Mouse (Mus musculus): ENCODE results near the gene Sphkap.

Sphkap gene

GRCm38 (mm10) chr1:83408021-83408464, at the start of gene Sphkap:
Gene Sphkap, minus strand, starts transcription at chr1:83408200.
- 2% methylated on average over 16 of the region's 16 CpGs for WGBS

GRCm38 (mm10) chr1:83451291-83451690, 43.3 kb upstream of the Sphkap start:
- 52% methylated on average over 5 of the region's 5 CpGs for WGBS

GRCm38 (mm10) chr1:83440422-83440821, 32.4 kb upstream of the Sphkap start:
- 100% methylated on average over 2 of the region's 2 CpGs for WGBS

- WGBS = 94% methylated on average over 3 of the region's 3 CpGs
Measured at GRCm38 (mm10) chr1:83433932-83434331, 25.9 kb upstream of the Sphkap start.

- 2% methylated on average over 11 of the region's 11 CpGs for whole genome bisulfite sequencing
Measured at GRCm38 (mm10) chr1:83407616-83408015, 384 bp downstream of the Sphkap start.

- 22% methylated on average over 8 of the region's 8 CpGs for WGBS
Measured at GRCm38 (mm10) chr1:83406882-83407549, 984 bp downstream of the Sphkap start.

- WGBS = 68% methylated on average over 1 of the region's 1 CpGs
Measured at GRCm38 (mm10) chr1:83401079-83401478, 6.9 kb downstream of the Sphkap start.

- 61% methylated on average over 2 of the region's 2 CpGs for WGBS
Measured at GRCm38 (mm10) chr1:83396284-83396683, 11.7 kb downstream of the Sphkap start.

GRCm38 (mm10) chr1:83395559-83395958, 12.4 kb downstream of the Sphkap start:
- WGBS = 43% methylated on average over 5 of the region's 5 CpGs

- 53% methylated on average over 4 of the region's 4 CpGs for WGBS
Measured at GRCm38 (mm10) chr1:83389419-83389818, 18.6 kb downstream of the Sphkap start.

- 76% methylated on average over 1 of the region's 1 CpGs for WGBS
Measured at GRCm38 (mm10) chr1:83377404-83377803, 30.6 kb downstream of the Sphkap start.

GRCm38 (mm10) chr1:83366456-83366855, 41.5 kb downstream of the Sphkap start:
- WGBS = 66% methylated on average over 5 of the region's 5 CpGs

GRCm38 (mm10) chr1:83362168-83362567, 45.8 kb downstream of the Sphkap start:
- WGBS = 47% methylated on average over 6 of the region's 6 CpGs

GRCm38 (mm10) chr1:83346453-83346852, 61.5 kb downstream of the Sphkap start:
- 93% methylated on average over 1 of the region's 1 CpGs for WGBS

GRCm38 (mm10) chr1:83345572-83345971, 62.4 kb downstream of the Sphkap start:
- 23% methylated on average over 14 of the region's 14 CpGs for WGBS

GRCm38 (mm10) chr1:83345069-83345468, 62.9 kb downstream of the Sphkap start:
- WGBS = 24% methylated on average over 3 of the region's 3 CpGs

- WGBS = 71% methylated on average over 4 of the region's 4 CpGs
Measured at GRCm38 (mm10) chr1:83342726-83343250, 65.2 kb downstream of the Sphkap start.

- 47% methylated on average over 3 of the region's 3 CpGs for WGBS
Measured at GRCm38 (mm10) chr1:83339358-83339757, 68.6 kb downstream of the Sphkap start.

GRCm38 (mm10) chr1:83316917-83317316, 91.1 kb downstream of the Sphkap start:
- WGBS = 61% methylated on average over 4 of the region's 4 CpGs

- 77% methylated on average over 9 of the region's 9 CpGs for WGBS
Measured at GRCm38 (mm10) chr1:83315146-83315545, 92.9 kb downstream of the Sphkap start.

GRCm38 (mm10) chr1:83311607-83312295, 96.2 kb downstream of the Sphkap start:
- WGBS = 67% methylated on average over 6 of the region's 6 CpGs

GRCm38 (mm10) chr1:83297137-83298076, 110.6 kb downstream of the Sphkap start:
- WGBS = 48% methylated on average over 6 of the region's 6 CpGs

Data from cerebral cortex, adult 2 months (tissue).